Mouse (Mus musculus) midbrain, postnatal 0 days (tissue): ENCODE data around the gene Zfp990. TPM values are rescaled to one million over a fixed set of nuclear protein-coding genes. Genes with fewer than 3 reads are reported as not detected.
A peak's percentile ranks its signal among the peaks of the same experiment; 100 is the strongest.
"Not testable (repeated sequence)": the region's sequence is repeated elsewhere in the genome, so short reads cannot be mapped to it uniquely, and the experiment has no call there.

Experiments used
- ATAC-seq: fragments of 200-750 bp; cut with Nextera tagmentation; 2 replicates; pipeline ENCODE4 v1.8.0; 2017; ENCODE audit warnings: moderate number of reproducible peaks, mild to moderate bottlenecking, moderate TSS enrichment, moderate library complexity; ENCODE audit not compliant: low FRiP score
- DNase-seq: peaks from one replicate; pipeline ENCODE4 v3.0.0-alpha.2; 2015; ENCODE audit warnings: low spot score
- H3K27ac ChIP-seq: fragments of 300-500 bp; sonication (generic); 2 replicates; pipeline ENCODE4 v1.5.1; 2014; ENCODE audit warnings: low read depth, mild to moderate bottlenecking, low read length, mixed read lengths
- H3K27me3 ChIP-seq: fragments of 300-500 bp; sonication (generic); 2 replicates; pipeline ENCODE4 v1.6.1; 2014; ENCODE audit warnings: low read length, control low read depth, mixed read lengths; ENCODE audit not compliant: insufficient read depth
- H3K36me3 ChIP-seq: fragments of 300-500 bp; sonication (generic); 2 replicates; pipeline ENCODE4 v1.6.1; 2014; ENCODE audit warnings: low read length, control low read depth, mixed read lengths; ENCODE audit not compliant: insufficient read depth
- H3K4me1 ChIP-seq: fragments of 300-500 bp; sonication (generic); 2 replicates; pipeline ENCODE4 v1.6.1; 2014; ENCODE audit warnings: mild to moderate bottlenecking, control low read depth, antibody characterized with exemption, low read length, mixed read lengths; ENCODE audit not compliant: insufficient read depth
- H3K4me2 ChIP-seq: fragments of 300-500 bp; sonication (generic); 2 replicates; pipeline ENCODE4 v1.6.1; 2014; ENCODE audit warnings: low read depth, mild to moderate bottlenecking, low read length, mixed read lengths; ENCODE audit not compliant: poor library complexity, severe bottlenecking
- H3K4me3 ChIP-seq: fragments of 300-500 bp; sonication (generic); 2 replicates; pipeline ENCODE4 v1.5.1; 2014; ENCODE audit warnings: low read depth, mild to moderate bottlenecking, low read length, moderate library complexity
- H3K9ac ChIP-seq: fragments of 300-500 bp; sonication (generic); replicated peaks from 2 replicates; pipeline ENCODE4 v1.6.1; 2014; ENCODE audit warnings: mild to moderate bottlenecking, low read length, moderate library complexity, mixed read lengths; ENCODE audit not compliant: poor library complexity, severe bottlenecking
- H3K9me3 ChIP-seq: fragments of 300-500 bp; sonication (generic); 2 replicates; pipeline ENCODE4 v1.6.1; 2016; ENCODE audit warnings: low read length, control low read depth
- CTCF ChIP-seq: IDR thresholded peaks from 2 replicates; pipeline ENCODE4 v1.5.1; 2016; ENCODE audit warnings: antibody characterized with exemption, mild to moderate bottlenecking
- WGBS: fragments of 180-500 bp; shearing (Covaris S2); extraction: QIAGEN DNeasy Blood & Tissue Kit; methylation state at CpG from one replicate; pipeline ENCODE4 v1.1.7; 2014; 5-methylcytosine and 5-hydroxymethylcytosine counted together
- polyA plus RNA-seq: library from polyadenylated mRNA; unstranded; fragments of >200 nt; fragmentation: Nextera tagmentation; extraction: Ambion mirVana; gene quantifications from 2 replicates; pipeline ENCODE4 v1.2.1, GENCODE M21; 2015
- total RNA-seq: library from RNA; depleted of rRNA; stranded (reverse); fragments of >200 nt; gene quantifications from 2 replicates; pipeline ENCODE4 v1.2.3, GENCODE M21; 2014; rRNA removed

Zfp990 gene
- 0.28 TPM in 1 of 2 replicates, not detected in the other for total RNA-seq
- polyA plus RNA-seq: 0.05 and 0.09 TPM in 2 replicates

DNA sequence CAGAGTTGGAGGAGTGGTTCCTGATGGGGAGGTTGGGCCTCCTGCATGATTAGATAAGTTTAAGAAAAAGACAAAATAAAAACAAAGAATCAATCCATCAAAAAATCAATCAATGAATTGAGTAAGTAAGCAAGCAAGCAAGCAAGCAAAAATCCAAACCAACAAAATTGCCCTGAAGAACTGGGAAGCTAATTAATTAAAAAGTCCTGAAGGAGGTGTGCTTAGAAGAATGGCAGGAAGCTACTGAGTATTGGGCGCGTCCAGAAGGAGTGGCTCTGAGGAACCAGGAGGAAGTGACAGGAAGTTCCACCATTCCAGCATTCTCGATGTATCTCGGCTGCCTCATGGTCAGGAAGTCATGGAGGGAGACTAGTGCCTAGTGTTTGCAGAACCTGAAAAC, at the start of gene Zfp990:
Gene Zfp990, plus strand, starts transcription at position 301 of the 400 bp plus-strand sequence.
- 98% methylated on average over 3 of the region's 4 CpGs for WGBS
- not testable (repeated sequence) for H3K36me3 ChIP-seq, DNase-seq, H3K4me2 ChIP-seq, H3K27me3 ChIP-seq, ATAC-seq, H3K9me3 ChIP-seq, H3K4me3 ChIP-seq, H3K27ac ChIP-seq, H3K9ac ChIP-seq, H3K4me1 ChIP-seq

DNA sequence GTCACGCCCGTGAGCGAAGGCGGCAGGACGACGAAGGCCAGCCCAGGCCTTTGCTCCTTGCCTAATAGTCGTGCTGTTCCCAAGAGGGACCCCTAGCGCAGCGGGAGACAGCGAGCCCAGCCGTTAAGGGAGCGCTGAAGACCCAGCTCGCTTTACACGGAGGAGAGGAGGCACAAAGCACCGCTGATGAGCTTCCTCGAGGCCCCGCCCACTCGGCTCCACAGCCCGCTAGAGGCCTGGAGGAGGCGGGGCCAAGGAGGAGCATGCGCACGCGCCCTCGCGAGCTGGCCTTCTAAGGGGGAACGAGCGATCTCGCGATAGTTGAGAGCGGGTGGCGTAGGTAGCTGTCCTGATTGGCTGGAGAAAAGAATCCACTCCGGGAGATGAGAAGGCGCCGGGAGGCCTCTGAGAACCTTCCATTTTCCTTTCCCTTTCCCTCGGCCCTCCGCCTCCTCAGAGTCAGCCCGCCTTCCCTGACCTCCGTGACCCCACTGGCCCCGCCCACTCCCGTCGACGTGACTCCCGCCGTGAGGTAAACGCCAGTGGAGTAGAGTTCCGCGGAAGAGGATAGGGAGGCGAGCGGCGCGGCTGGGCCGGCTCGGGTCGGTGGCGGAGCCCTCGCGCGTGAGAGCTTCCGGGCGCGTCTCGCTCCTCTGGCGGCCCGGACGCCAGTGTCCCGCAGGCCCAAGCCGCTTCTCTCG, 46.9 kb upstream of the Zfp990 start:
- not testable (repeated sequence) for H3K36me3 ChIP-seq, H3K4me1 ChIP-seq, H3K9me3 ChIP-seq, H3K9ac ChIP-seq, ATAC-seq, H3K27ac ChIP-seq, H3K27me3 ChIP-seq
- H3K4me3 ChIP-seq: peak overlapping the region; percentile 27
- H3K4me2 ChIP-seq: peak overlapping the region; percentile 39
- peak; percentile 59 for DNase-seq
- WGBS: 21% methylated on average over 66 of the region's 68 CpGs

DNA sequence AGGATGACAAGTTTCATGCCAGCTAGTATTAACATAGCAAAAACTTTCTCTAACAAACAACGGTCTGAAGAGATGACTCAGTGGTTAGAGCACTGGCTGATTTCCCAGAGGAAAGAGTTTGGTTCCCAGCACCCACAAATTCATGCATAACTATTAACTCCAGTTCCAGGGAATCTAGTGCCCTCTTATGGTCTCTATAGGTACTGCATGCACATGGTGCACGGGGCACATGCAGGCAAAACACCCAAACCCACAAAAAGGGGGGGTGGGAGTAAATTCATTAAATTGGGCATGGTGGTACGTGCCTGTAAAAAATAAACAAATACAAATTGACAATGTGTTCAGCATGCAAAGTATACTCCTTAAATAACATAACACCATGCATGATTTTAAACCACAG, 32.4 kb upstream of the Zfp990 start:
- Histone ChIP-seq H3K4me2 (no peak overlapping the region), H3K27ac (no peak overlapping the region), H3K36me3 (no peaks in the 10 kb centered on the region), H3K27me3 (no peaks in the 10 kb centered on the region), H3K4me3 (no peak overlapping the region), H3K4me1 (no peaks in the 10 kb centered on the region), H3K9ac (no peak overlapping the region), H3K9me3 (peaks cover 29% of the 10 kb centered on the region)
- no peak for TF ChIP-seq CTCF
- WGBS: 77% methylated on average over 3 of the region's 3 CpGs
- DNase-seq (no peak), ATAC-seq (no peak)

GRCm38 (mm10) chr4:145480699-145481098, 29.9 kb upstream of the Zfp990 start:
- H3K9me3 ChIP-seq: peaks cover 44% of the 10 kb centered on the region
- H3K27me3 ChIP-seq, DNase-seq, H3K4me2 ChIP-seq, H3K4me1 ChIP-seq, H3K4me3 ChIP-seq, H3K27ac ChIP-seq, ATAC-seq, H3K9ac ChIP-seq, H3K36me3 ChIP-seq: not testable (repeated sequence)
- 90% methylated on average over 8 of the region's 8 CpGs for WGBS

- H3K36me3 ChIP-seq: no peaks in the 10 kb centered on the region
- H3K9me3 ChIP-seq: peaks cover 18% of the 10 kb centered on the region; the same call in 1 of the 2 replicates
- DNase-seq (no peak), ATAC-seq (no peak)
- no peaks in the 10 kb centered on the region for H3K4me1 ChIP-seq
- H3K27me3 ChIP-seq: no peaks in the 10 kb centered on the region
- no peak overlapping the region for H3K4me2 ChIP-seq
- no peak overlapping the region for H3K4me3 ChIP-seq
- no peak overlapping the region for H3K9ac ChIP-seq
- no peak for TF ChIP-seq CTCF
- no peak overlapping the region for H3K27ac ChIP-seq
Observed at GRCm38 (mm10) chr4:145489396-145489795, 21.2 kb upstream of the Zfp990 start.

DNA sequence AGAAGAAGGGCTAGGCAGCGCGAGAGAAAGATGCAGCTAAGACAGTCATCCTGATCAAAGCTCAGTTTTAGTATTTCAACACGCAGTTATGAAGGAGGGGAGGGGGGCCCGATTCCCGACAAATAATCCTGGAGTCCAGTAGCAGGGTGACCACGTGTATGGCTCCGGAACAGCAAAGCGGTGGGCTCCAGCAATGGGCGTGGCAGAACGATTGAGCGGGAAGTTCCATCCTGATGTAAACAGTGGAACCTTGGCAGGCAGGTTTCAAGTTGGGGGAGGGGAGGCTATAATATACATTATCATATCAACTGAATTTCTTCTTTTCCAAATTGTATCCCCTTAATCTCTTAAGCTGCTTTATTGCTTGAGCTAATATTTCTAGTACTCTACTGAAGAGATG, 18.4 kb upstream of the Zfp990 start:
- Histone ChIP-seq H3K4me2 (no peak overlapping the region), H3K4me3 (no peak overlapping the region), H3K9me3 (no peaks in the 10 kb centered on the region), H3K27me3 (no peaks in the 10 kb centered on the region), H3K9ac (no peak overlapping the region), H3K27ac (no peak overlapping the region), H3K4me1 (no peaks in the 10 kb centered on the region), H3K36me3 (no peaks in the 10 kb centered on the region)
- no peak for TF ChIP-seq CTCF
- ATAC-seq: no peak
- WGBS: 85% methylated on average over 11 of the region's 11 CpGs
- no peak for DNase-seq

- not testable (repeated sequence) for H3K4me2 ChIP-seq, H3K9me3 ChIP-seq, ATAC-seq, H3K27ac ChIP-seq, H3K4me3 ChIP-seq, H3K4me1 ChIP-seq, H3K9ac ChIP-seq, H3K27me3 ChIP-seq, DNase-seq, H3K36me3 ChIP-seq
- WGBS: 74% methylated on average over 2 of the region's 2 CpGs
Observed at GRCm38 (mm10) chr4:145493316-145493715, 17.2 kb upstream of the Zfp990 start.

- not testable (repeated sequence) for H3K4me1 ChIP-seq, H3K27me3 ChIP-seq, H3K27ac ChIP-seq, ATAC-seq, DNase-seq, H3K36me3 ChIP-seq, H3K9ac ChIP-seq, H3K9me3 ChIP-seq, H3K4me2 ChIP-seq, H3K4me3 ChIP-seq
- 57% methylated on average over 1 of the region's 2 CpGs for WGBS
Observed at GRCm38 (mm10) chr4:145514637-145515036, 4.1 kb downstream of the Zfp990 start.
